Mouse (Mus musculus): Measurements from ENCODE around the gene Pdlim5. TPM values are rescaled to one million over a fixed set of nuclear protein-coding genes. Genes with fewer than 3 reads are reported as not detected.

Pdlim5 gene
- total RNA-seq, 2 experiments from 2014 or later = 58.1 to 75.7 TPM

Other genes starting within 250 kb of the Pdlim5 start
- gene Bmpr1b, start 226.3 kb downstream of the Pdlim5 start, total RNA-seq (2021) = under 1 TPM; 0.40 to 0.79 TPM
- gene Gbp5, start 98.3 kb upstream of the Pdlim5 start, total RNA-seq (2021) = 1 to 10 TPM; 3.8 to 4.3 TPM
- gene Gbp7, start 134.6 kb upstream of the Pdlim5 start, total RNA-seq (2021) = 10 to 100 TPM; 14.4 to 20.2 TPM
- gene Gbp3, start 164.3 kb upstream of the Pdlim5 start, total RNA-seq (2021) = 10 to 100 TPM; 11.4 to 11.8 TPM
- gene Gbp2b, start 199.2 kb upstream of the Pdlim5 start, total RNA-seq (2021) = under 1 TPM; 0.20 to 0.26 TPM
- 10 to 100 TPM; 14.2 to 20.9 TPM for gene Gbp2, start 224.9 kb upstream of the Pdlim5 start, total RNA-seq (2021)